Mouse (Mus musculus) heart, adult 2 months (tissue): ENCODE measurements around the gene Ankrd54.

ENCODE experiments used
- CTCF ChIP-seq: fragments of 200-600 bp; IDR thresholded peaks from 2 replicates; pipeline ENCODE4 v1.8.1; 2022; ENCODE audit warnings: antibody characterized with exemption, mild to moderate bottlenecking, moderate library complexity
- EP300 ChIP-seq: fragments of 200-500 bp; IDR thresholded peaks from 2 replicates; pipeline ENCODE4 v1.6.1; 2011; ENCODE audit warnings: low read depth, low read length, control low read depth; ENCODE audit not compliant: insufficient read depth
- POLR2A ChIP-seq: fragments of 200-500 bp; IDR thresholded peaks from 2 replicates; pipeline ENCODE4 v1.6.1; 2011; ENCODE audit warnings: mild to moderate bottlenecking, low read depth, low read length, control low read depth; ENCODE audit not compliant: insufficient read depth

DNA sequence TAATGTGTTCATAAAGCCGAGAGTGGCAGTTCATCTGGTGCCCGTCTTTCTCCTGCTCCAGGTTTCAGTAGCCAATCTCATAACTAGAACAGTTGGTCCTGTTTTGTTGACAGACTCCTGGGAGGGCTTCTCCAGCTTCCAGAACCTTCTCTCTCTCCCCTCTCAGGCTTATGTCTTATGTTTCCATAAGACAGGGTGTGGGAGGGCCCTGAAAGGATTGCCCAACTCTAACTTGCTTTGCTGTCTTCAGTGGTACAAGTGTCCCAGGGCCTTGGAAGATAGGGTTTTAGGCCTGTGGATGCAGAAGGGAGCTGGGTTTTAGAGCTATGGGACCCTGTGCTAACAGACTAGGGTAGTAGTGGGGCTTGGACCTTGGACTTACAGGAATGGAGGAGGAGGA is 47.8 kb upstream of the Ankrd54 start:
- TF ChIP-seq POLR2A (no peak), EP300 (no peak), CTCF (no peak)
